Mouse (Mus musculus) intestine, postnatal 0 days (tissue): Measurements from ENCODE around the gene Dcaf4. TPM values are rescaled to one million over a fixed set of nuclear protein-coding genes. Genes with fewer than 3 reads are reported as not detected.

Source experiments
- ATAC-seq: fragments of 200-750 bp; cut with Nextera tagmentation; 2 replicates; pipeline ENCODE4 v1.8.0; 2017; ENCODE audit warnings: mild to moderate bottlenecking, moderate TSS enrichment, moderate library complexity
- H3K27ac ChIP-seq: fragments of 300-500 bp; sonication (generic); 2 replicates; pipeline ENCODE4 v1.5.1; 2014; ENCODE audit warnings: mild to moderate bottlenecking, low read depth, low read length, moderate library complexity
- H3K27me3 ChIP-seq: fragments of 300-500 bp; sonication (generic); replicated peaks from 2 replicates; pipeline ENCODE4 v1.6.1; 2014; ENCODE audit warnings: low read length, mixed read lengths; ENCODE audit not compliant: control insufficient read depth, insufficient read depth
- H3K36me3 ChIP-seq: fragments of 300-500 bp; sonication (generic); 2 replicates; pipeline ENCODE4 v1.6.1; 2014; ENCODE audit warnings: mild to moderate bottlenecking, moderate library complexity; ENCODE audit not compliant: control insufficient read depth, insufficient read depth
- H3K4me1 ChIP-seq: fragments of 300-500 bp; sonication (generic); replicated peaks from 2 replicates; pipeline ENCODE4 v1.6.1; 2014; ENCODE audit warnings: antibody characterized with exemption, low read length, mixed read lengths; ENCODE audit not compliant: control insufficient read depth, insufficient read depth
- H3K4me2 ChIP-seq: fragments of 300-500 bp; sonication (generic); replicated peaks from 2 replicates; pipeline ENCODE4 v1.6.1; 2014; ENCODE audit warnings: low read depth, mild to moderate bottlenecking, moderate library complexity
- H3K4me3 ChIP-seq: fragments of 300-500 bp; sonication (generic); 2 replicates; pipeline ENCODE4 v1.5.1; 2014; ENCODE audit warnings: low read depth, low read length
- H3K9ac ChIP-seq: fragments of 300-500 bp; sonication (generic); 2 replicates; pipeline ENCODE4 v1.6.1; 2014; ENCODE audit warnings: mild to moderate bottlenecking, low read depth, low read length
- H3K9me3 ChIP-seq: fragments of 300-500 bp; sonication (generic); 2 replicates; pipeline ENCODE4 v1.6.1; 2016; ENCODE audit warnings: mixed run types; ENCODE audit not compliant: control insufficient read depth
- CTCF ChIP-seq: sonication (generic); IDR thresholded peaks from 2 replicates; pipeline ENCODE4 v1.5.1; 2016; ENCODE audit warnings: low read depth, mild to moderate bottlenecking, control low read depth, antibody characterized with exemption, moderate library complexity
- WGBS: fragments of 180-500 bp; shearing (Covaris S2); extraction: QIAGEN DNeasy Blood & Tissue Kit; methylation state at CpG from one replicate; pipeline ENCODE4 v1.1.7; 2014; 5-methylcytosine and 5-hydroxymethylcytosine counted together
- polyA plus RNA-seq: library from polyadenylated mRNA; unstranded; fragments of >200 nt; fragmentation: Nextera tagmentation; extraction: Ambion mirVana; gene quantifications from 2 replicates; pipeline ENCODE4 v1.2.1, GENCODE M21; 2015

The Dcaf4 gene
- polyA plus RNA-seq, 1 experiment from 2014 or later, result 7.4 TPM

DNA sequence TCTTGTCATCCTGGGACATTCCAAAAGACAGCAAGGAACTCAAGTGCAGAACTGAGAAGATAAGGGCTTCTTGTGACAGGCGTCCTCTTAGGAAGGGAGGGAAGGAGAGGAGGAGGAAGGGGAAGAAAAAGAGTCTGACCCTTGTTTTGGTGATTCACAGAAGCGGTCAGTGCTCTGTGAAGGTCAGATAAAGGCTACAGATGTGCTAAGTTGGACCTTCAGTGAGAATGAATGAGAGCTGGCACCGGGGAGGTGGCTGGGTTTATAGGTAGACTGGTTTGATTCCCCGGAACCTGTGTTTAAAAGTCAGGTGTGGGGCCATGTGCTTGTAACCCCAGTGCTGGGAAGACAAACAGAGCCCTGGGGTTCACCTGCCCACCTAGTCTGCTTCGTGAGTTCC, 8.4 kb downstream of the Dcaf4 start:
- no peak for TF ChIP-seq CTCF
- H3K4me1 ChIP-seq, result 0 out of 2 replicates have a peak, but pooled peaks cover 4% of the 10 kb centered on the region
- no peaks in the 10 kb centered on the region for H3K9me3 ChIP-seq
- no peak for ATAC-seq
- WGBS, result 89% methylated on average over 5 of the region's 5 CpGs
- no peak overlapping the region for H3K27ac ChIP-seq
- H3K4me2 ChIP-seq, result no peak overlapping the region
- H3K9ac ChIP-seq, result no peak overlapping the region
- H3K27me3 ChIP-seq, result no peaks in the 10 kb centered on the region
- H3K36me3 ChIP-seq, result peaks cover 8% of the 10 kb centered on the region; the same call in 1 of the 2 replicates
- no peak overlapping the region for H3K4me3 ChIP-seq

DNA sequence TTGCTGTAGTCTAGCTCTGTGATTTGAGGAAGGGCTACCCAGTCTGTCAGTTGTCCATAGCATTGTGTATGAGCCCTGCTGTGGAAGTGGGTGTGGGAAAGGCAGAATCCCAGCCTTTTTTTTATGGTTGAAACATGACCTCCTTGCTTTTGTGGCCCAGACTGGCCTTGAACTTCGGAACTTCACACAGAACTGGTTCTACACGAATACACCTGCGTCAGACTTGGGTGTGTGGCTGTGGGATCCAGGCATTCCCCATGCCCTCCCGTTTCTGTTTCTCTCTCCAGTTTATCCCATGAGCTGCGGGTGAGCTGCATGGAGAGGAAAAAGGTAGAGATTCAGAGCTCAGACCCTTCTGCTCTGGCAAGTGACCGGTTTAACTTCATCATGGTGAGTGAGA, 11.7 kb downstream of the Dcaf4 start:
- Histone ChIP-seq H3K27me3 (no peaks in the 10 kb centered on the region), H3K4me1 (0 out of 2 replicates have a peak, but pooled peaks cover 4% of the 10 kb centered on the region), H3K36me3 (peaks cover 16% of the 10 kb centered on the region; the same call in 1 of the 2 replicates), H3K4me2 (no peak overlapping the region), H3K9ac (no peak overlapping the region), H3K27ac (no peak overlapping the region), H3K4me3 (no peak overlapping the region), H3K9me3 (no peaks in the 10 kb centered on the region)
- 62% methylated on average over 6 of the region's 6 CpGs for WGBS
- no peak for TF ChIP-seq CTCF
- peak; percentile 58 for ATAC-seq

DNA sequence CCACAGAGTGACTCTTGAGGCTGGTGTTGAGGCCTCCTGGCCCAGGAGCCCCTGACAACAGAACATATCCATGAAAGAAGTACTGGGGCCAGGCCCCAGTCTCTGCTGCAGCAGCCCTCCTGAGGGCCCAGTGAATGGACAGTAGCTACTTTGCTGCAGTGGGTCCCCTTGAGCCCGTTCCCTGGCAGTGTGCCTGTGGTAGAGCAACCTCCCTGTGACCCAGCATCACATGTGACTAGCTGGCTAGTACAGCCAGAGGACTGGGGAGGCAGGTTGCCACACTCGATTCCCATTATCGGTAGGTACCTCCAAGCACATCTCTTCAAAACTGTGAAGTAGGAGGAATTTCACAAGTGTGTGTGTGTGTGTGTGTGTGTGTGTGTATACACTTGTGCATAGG, 12.7 kb downstream of the Dcaf4 start:
- no peak overlapping the region for H3K4me2 ChIP-seq
- no peak overlapping the region for H3K9ac ChIP-seq
- 0 out of 2 replicates have a peak, but pooled peaks cover 4% of the 10 kb centered on the region for H3K4me1 ChIP-seq
- TF ChIP-seq CTCF, result no peak
- no peak overlapping the region for H3K27ac ChIP-seq
- ATAC-seq, result no peak
- peaks cover 20% of the 10 kb centered on the region; the same call in 1 of the 2 replicates for H3K36me3 ChIP-seq
- WGBS, result 78% methylated on average over 3 of the region's 3 CpGs
- no peak overlapping the region for H3K4me3 ChIP-seq
- H3K27me3 ChIP-seq, result no peaks in the 10 kb centered on the region
- H3K9me3 ChIP-seq, result no peaks in the 10 kb centered on the region

DNA sequence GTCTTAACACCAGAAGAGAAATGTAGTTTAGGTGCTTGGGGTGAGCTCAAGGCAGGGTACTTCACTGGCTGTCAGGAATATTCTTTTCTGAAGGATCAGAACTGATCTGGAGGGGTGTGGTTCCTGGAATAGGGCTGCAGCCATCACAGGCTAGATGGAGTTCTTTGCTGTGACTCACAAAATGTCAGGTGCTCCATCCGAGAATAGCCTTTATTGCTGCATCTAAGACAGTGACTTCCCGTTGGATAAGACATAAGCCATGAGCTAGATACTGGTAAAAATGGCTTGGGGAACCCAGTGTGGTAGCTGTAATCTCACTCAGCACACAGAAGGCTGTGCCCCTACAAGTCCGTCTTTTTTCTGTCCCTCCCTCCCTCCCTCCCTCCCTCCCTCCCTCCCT, 13.9 kb downstream of the Dcaf4 start:
- H3K27me3 ChIP-seq, result no peaks in the 10 kb centered on the region
- H3K9me3 ChIP-seq, result no peaks in the 10 kb centered on the region
- no peak for TF ChIP-seq CTCF
- no peak for ATAC-seq
- H3K9ac ChIP-seq, result no peak overlapping the region
- 0 out of 2 replicates have a peak, but pooled peaks cover 4% of the 10 kb centered on the region for H3K4me1 ChIP-seq
- no peak overlapping the region for H3K4me3 ChIP-seq
- WGBS, result 85% methylated on average over 3 of the region's 3 CpGs
- no peak overlapping the region for H3K27ac ChIP-seq
- H3K36me3 ChIP-seq, result peaks cover 25% of the 10 kb centered on the region; the same call in 1 of the 2 replicates
- no peak overlapping the region for H3K4me2 ChIP-seq

DNA sequence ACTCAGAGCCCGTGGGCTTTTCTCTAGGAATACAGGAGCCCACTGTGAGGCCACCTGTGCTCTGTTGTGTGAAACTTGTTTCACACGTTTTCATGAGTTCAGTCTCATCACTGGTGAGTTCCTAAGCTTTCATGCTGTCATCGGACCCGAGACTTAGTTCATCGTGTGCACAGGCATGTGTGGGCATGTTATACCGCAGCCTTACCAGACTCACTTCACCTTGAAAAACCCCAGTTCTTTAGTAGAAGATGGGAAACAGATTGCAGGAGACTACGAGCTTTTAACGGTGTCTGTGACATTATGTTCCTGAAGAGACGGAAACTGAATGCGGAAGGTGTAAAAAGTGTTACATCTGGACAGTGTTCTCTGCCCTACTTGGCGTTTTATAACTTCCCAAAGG, 15.2 kb downstream of the Dcaf4 start:
- Histone ChIP-seq H3K4me2 (no peak overlapping the region), H3K27ac (no peak overlapping the region), H3K9ac (no peak overlapping the region), H3K4me3 (no peak overlapping the region), H3K27me3 (no peaks in the 10 kb centered on the region), H3K9me3 (no peaks in the 10 kb centered on the region), H3K36me3 (peaks cover 33% of the 10 kb centered on the region), H3K4me1 (0 out of 2 replicates have a peak, but pooled peaks cover 4% of the 10 kb centered on the region)
- 90% methylated on average over 11 of the region's 11 CpGs for WGBS
- no peak for TF ChIP-seq CTCF
- no peak for ATAC-seq

DNA sequence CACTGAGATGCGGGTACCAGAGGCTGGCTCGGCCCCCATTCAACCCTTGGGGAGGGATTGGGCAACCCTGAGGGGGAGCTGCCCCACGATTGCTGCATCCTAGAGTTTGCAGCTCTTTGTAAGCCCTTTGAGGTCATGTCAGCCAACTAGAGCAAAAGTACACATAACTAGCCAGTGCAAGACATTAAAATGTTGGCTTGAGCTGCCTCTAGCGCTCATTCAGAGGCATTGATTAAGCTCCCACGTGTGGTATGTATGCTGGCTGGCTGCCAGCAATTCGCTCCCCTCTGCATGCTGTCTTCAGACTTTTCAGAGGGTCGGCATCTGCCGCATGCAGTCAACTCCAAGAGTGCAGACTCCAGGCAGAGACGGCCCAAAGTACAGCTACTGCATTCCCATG, 15.8 kb downstream of the Dcaf4 start:
- Histone ChIP-seq H3K27me3 (no peaks in the 10 kb centered on the region), H3K4me1 (0 out of 2 replicates have a peak, but pooled peaks cover 4% of the 10 kb centered on the region), H3K4me2 (no peak overlapping the region), H3K9me3 (no peaks in the 10 kb centered on the region), H3K9ac (no peak overlapping the region), H3K4me3 (no peak overlapping the region), H3K27ac (no peak overlapping the region), H3K36me3 (peaks cover 33% of the 10 kb centered on the region)
- ATAC-seq, result no peak
- no peak for TF ChIP-seq CTCF
- WGBS, result 67% methylated on average over 9 of the region's 9 CpGs

DNA sequence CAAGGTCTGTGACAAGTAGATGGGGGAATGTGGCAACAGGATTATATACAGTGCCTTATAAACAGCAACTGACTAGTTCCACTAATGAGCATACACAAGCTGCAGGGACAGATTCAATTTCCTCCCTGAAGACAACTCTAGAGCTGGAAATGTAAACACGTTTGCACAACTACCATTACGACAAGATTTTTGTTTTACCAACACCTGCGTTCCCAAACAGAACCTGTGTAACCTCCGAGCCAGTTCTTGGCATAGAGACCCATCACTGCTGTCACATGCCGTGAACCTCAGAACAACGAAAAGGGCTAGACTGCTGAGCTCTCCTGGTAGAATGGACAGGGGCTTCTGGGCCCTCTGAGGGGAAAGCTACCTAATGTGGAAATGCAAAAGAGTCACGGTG, 23.7 kb downstream of the Dcaf4 start:
- Histone ChIP-seq H3K27me3 (no peaks in the 10 kb centered on the region), H3K4me3 (no peak overlapping the region), H3K9me3 (no peaks in the 10 kb centered on the region), H3K36me3 (peaks cover 52% of the 10 kb centered on the region), H3K4me2 (no peak overlapping the region), H3K4me1 (no peaks in the 10 kb centered on the region), H3K9ac (no peak overlapping the region), H3K27ac (no peak overlapping the region)
- 74% methylated on average over 7 of the region's 7 CpGs for WGBS
- no peak for ATAC-seq
- TF ChIP-seq CTCF, result no peak
